Mouse (Mus musculus) bone marrow macrophage, adult 2 months (primary cell): ENCODE measurements around the gene Crtac1.

Source experiments
- CTCF ChIP-seq: IDR thresholded peaks from 2 replicates; pipeline ENCODE4 v1.5.1; 2012; ENCODE audit warnings: low read depth, mild to moderate bottlenecking, low read length, moderate library complexity
- POLR2A ChIP-seq: IDR thresholded peaks from 2 replicates; pipeline ENCODE4 v1.6.1; 2012; ENCODE audit warnings: mild to moderate bottlenecking, low read depth, low read length, borderline replicate concordance

DNA sequence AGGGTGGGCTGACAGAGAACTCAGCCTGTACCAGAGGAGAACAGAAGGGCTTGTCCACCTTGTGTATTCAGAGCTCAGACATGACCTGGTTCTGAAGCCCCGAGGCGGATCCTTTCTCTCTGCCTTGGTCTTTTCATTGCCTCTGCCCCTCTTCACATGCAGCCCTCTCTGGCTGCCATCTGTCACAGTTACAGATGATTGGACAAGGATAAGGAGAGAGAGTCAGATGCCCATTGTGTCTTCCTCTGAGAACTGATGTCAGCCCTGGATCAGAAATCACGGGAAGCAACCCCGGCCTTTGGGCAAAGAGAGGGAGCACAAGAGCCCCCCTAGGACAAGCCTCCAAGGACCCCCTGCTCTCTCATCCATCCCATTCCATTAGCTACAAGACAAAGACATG is 40.0 kb upstream of the Crtac1 start:
- TF ChIP-seq POLR2A: no peak
- TF ChIP-seq CTCF: no peak
